Mouse (Mus musculus): ENCODE data around the gene Igsf10.

DNA sequence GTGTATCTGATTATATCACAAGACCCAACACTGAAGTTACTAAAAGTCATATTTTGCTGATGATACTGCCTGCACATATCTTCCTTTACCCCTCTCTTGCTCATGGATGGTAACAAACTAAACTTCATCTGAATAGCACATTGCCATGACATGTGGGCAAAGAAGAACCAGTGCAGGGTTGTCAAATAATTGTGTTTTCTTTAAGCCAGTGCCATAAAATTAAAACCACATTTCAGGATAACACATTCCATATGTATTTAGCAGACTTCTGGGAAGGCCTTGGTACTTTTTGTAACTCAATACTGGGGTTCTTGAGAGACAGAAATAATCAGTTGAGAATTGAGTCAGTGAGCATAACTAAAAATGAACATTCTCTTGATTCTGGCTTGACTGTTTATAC, 15.9 kb upstream of the Igsf10 start:
- TF ChIP-seq CTCF (IDR thresholded peaks at IDR 0.05; ENCODE audit: extremely low read depth, insufficient read depth, low read length) (no peak), POLR2A (IDR thresholded peaks at IDR 0.05; ENCODE audit: extremely low read depth, insufficient read depth, low read length) (no peak)
